ENCODE assay signal across 11 mouse cellular contexts in the genomic region with DNA sequence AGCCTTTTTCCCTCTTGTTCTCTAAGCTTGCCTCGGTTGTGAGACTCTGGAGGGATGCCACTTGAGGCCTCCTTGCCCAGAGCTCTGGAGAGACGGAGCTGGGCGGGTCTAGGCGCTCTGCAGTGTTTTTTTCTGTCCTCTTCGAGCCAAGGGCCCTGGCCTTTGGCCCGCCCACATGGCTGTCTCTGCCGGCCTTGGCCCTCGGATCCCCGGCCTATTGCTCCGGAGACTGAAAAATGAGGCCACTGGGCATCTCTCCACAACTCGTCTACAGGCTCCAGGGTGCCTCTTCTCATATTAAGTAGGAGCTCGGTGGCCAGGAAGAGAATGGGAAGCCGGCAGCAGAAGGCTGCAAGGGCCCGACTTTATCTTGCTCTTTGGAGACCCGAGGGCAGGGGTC. TPM values are rescaled to one million over a fixed set of nuclear protein-coding genes. Genes with fewer than 3 reads are reported as not detected.
DNase-seq lines count a peak whose midpoint lies in the region; ATAC-seq lines count a peak whose summit lies in the region.
"Had no signal": no experiment of that assay in that cellular context is flagged by ENCODE, and none has a peak within 500 bp of the region (broad histone marks: within the 10 kb centered on the region; RNA-seq: fewer than 3 reads in every experiment).

No protein-coding gene starts in this region.

- H3K9me3 ChIP-seq in intestine, embryonic 15.5 days = no peaks in the 10 kb centered on the region
- no peaks in the 10 kb centered on the region for H3K9me3 ChIP-seq in stomach, embryonic 16.5 days (replicated peaks; ENCODE audit: control insufficient read depth, low read length)
- H3K9me3 ChIP-seq in forebrain, embryonic 15.5 days = no peaks in the 10 kb centered on the region
- H3K9me3 ChIP-seq: midbrain, embryonic 12.5 days had no signal

- peaks cover 48% of the 10 kb centered on the region for H3K4me1 ChIP-seq in intestine, embryonic 15.5 days (replicated peaks)
- peaks cover 15% of the 10 kb centered on the region; the same call in 1 of the 2 replicates for H3K4me1 ChIP-seq in stomach, embryonic 16.5 days (ENCODE audit: control insufficient read depth, insufficient read depth, low read length)
- H3K4me1 ChIP-seq in forebrain, embryonic 15.5 days = 0 out of 2 replicates have a peak, but pooled peaks cover 6% of the 10 kb centered on the region

- H3K4me3 ChIP-seq in intestine, embryonic 15.5 days (replicated peaks) = peak overlapping the region; percentile 17
- peak overlapping the region; percentile 21 for H3K4me3 ChIP-seq in stomach, embryonic 16.5 days (replicated peaks; ENCODE audit: low read length)
- H3K4me3 ChIP-seq in forebrain, embryonic 15.5 days = no peak overlapping the region
- H3K4me3 ChIP-seq: midbrain, embryonic 12.5 days had no signal

- peak overlapping the region; percentile 31; the same call in 1 of the 2 replicates for H3K9ac ChIP-seq in intestine, embryonic 15.5 days
- peak overlapping the region; percentile 50 for H3K9ac ChIP-seq in stomach, embryonic 16.5 days (ENCODE audit: low read length)
- no peak overlapping the region for H3K9ac ChIP-seq in forebrain, embryonic 15.5 days (replicated peaks)
- H3K9ac ChIP-seq: midbrain, embryonic 12.5 days had no signal

- no peaks in the 10 kb centered on the region for H3K36me3 ChIP-seq in intestine, embryonic 15.5 days
- no peaks in the 10 kb centered on the region for H3K36me3 ChIP-seq in stomach, embryonic 16.5 days (ENCODE audit: control insufficient read depth, insufficient read depth, low read length)
- H3K36me3 ChIP-seq in forebrain, embryonic 15.5 days = no peaks in the 10 kb centered on the region
- H3K36me3 ChIP-seq: midbrain, embryonic 12.5 days had no signal

- H3K4me2 ChIP-seq in intestine, embryonic 15.5 days (replicated peaks) = peak overlapping the region; percentile 81
- peak overlapping the region; percentile 87 for H3K4me2 ChIP-seq in stomach, embryonic 16.5 days (ENCODE audit: low read depth, low read length)
- H3K4me2 ChIP-seq in forebrain, embryonic 15.5 days (replicated peaks) = no peak overlapping the region
- H3K4me2 ChIP-seq: midbrain, embryonic 12.5 days had no signal

- 18% methylated on average over 15 of the region's 15 CpGs for WGBS in intestine, embryonic 15.5 days
- 13% methylated on average over 15 of the region's 15 CpGs for WGBS in stomach, embryonic 16.5 days
- 0% methylated on average over 15 of the region's 15 CpGs for WGBS in forebrain, embryonic 15.5 days

- peaks cover 51% of the 10 kb centered on the region for H3K27me3 ChIP-seq in intestine, embryonic 15.5 days (replicated peaks)
- peaks cover 52% of the 10 kb centered on the region for H3K27me3 ChIP-seq in stomach, embryonic 16.5 days (ENCODE audit: control insufficient read depth, insufficient read depth, low read length)
- peaks cover 97% of the 10 kb centered on the region for H3K27me3 ChIP-seq in forebrain, embryonic 15.5 days

- no peak for ATAC-seq in intestine, embryonic 15.5 days
- ATAC-seq in stomach, embryonic 16.5 days (ENCODE audit: insufficient read depth, low FRiP score) = no peak
- ATAC-seq in forebrain, embryonic 15.5 days (replicated peaks) = no peak
- no peak for ATAC-seq in erythroblast, adult 5-6 weeks (replicated peaks; ENCODE audit: low FRiP score, poor library complexity, severe bottlenecking)

- peak; percentile 56 for DNase-seq in testis, postnatal 14 days (ENCODE audit: low spot score)
- DNase-seq in testis, postnatal 10 days (ENCODE audit: low spot score) = no peak
- peak; percentile 45 for DNase-seq in layer of hippocampus, adult 9-11 months
- no peak for DNase-seq in thymus, postnatal 36 days

- H3K27ac ChIP-seq in intestine, embryonic 15.5 days = peak overlapping the region; percentile 63
- H3K27ac ChIP-seq in stomach, embryonic 16.5 days (ENCODE audit: low read length) = peak overlapping the region; percentile 89
- H3K27ac ChIP-seq in forebrain, embryonic 15.5 days (replicated peaks) = no peak overlapping the region
- H3K27ac ChIP-seq: midbrain, embryonic 12.5 days had no signal

RNA-seq across cellular contexts. Expression of gene Hoxb5, which starts 1.3 kb away (rescaled TPM):
- polyA plus RNA-seq in intestine, embryonic 15.5 days (2015; fragmentation: Nextera tagmentation; extraction: Ambion mirVana) = 27.2 and 31.3 TPM in 2 replicates
- polyA plus RNA-seq in stomach, embryonic 16.5 days (2015; fragmentation: Nextera tagmentation; extraction: Ambion mirVana) = 13.8 TPM in 2 replicates
- not detected in 2 replicates for polyA plus RNA-seq in forebrain, embryonic 15.5 days (2015; fragmentation: Nextera tagmentation; extraction: Ambion mirVana)
- not detected in 2 replicates for total RNA-seq in erythroblast, adult 5-6 weeks (2015; ENCODE audit: low replicate concordance)
- not detected in 2 replicates for total RNA-seq in erythroblast, adult 5-6 weeks (2017; ENCODE audit: low replicate concordance)
- total RNA-seq: left cerebral cortex, adult 18-20 months had no signal
- polyA plus RNA-seq: midbrain, embryonic 12.5 days had no signal

RNA-seq across cellular contexts. Expression of gene Hoxb6, which starts 9.6 kb away (rescaled TPM):
- 14.4 and 16.1 TPM in 2 replicates for polyA plus RNA-seq in intestine, embryonic 15.5 days (2015; fragmentation: Nextera tagmentation; extraction: Ambion mirVana)
- 5.6 and 8.3 TPM in 2 replicates for polyA plus RNA-seq in stomach, embryonic 16.5 days (2015; fragmentation: Nextera tagmentation; extraction: Ambion mirVana)
- not detected in 2 replicates for polyA plus RNA-seq in forebrain, embryonic 15.5 days (2015; fragmentation: Nextera tagmentation; extraction: Ambion mirVana)
- not detected in 2 replicates for total RNA-seq in erythroblast, adult 5-6 weeks (2015; ENCODE audit: low replicate concordance)
- total RNA-seq in erythroblast, adult 5-6 weeks (2017; ENCODE audit: low replicate concordance) = not detected in 2 replicates
- total RNA-seq: left cerebral cortex, adult 18-20 months had no signal
- polyA plus RNA-seq: midbrain, embryonic 12.5 days had no signal

RNA-seq across cellular contexts. Expression of gene Hoxb7, which starts 15.4 kb away (rescaled TPM):
- 10.7 and 12.4 TPM in 2 replicates for polyA plus RNA-seq in intestine, embryonic 15.5 days (2015; fragmentation: Nextera tagmentation; extraction: Ambion mirVana)
- 6.3 and 8.3 TPM in 2 replicates for polyA plus RNA-seq in stomach, embryonic 16.5 days (2015; fragmentation: Nextera tagmentation; extraction: Ambion mirVana)
- polyA plus RNA-seq in forebrain, embryonic 15.5 days (2015; fragmentation: Nextera tagmentation; extraction: Ambion mirVana) = not detected in 2 replicates
- not detected in 2 replicates for total RNA-seq in erythroblast, adult 5-6 weeks (2015; ENCODE audit: low replicate concordance)
- not detected in 2 replicates for total RNA-seq in erythroblast, adult 5-6 weeks (2017; ENCODE audit: low replicate concordance)
- total RNA-seq: left cerebral cortex, adult 18-20 months had no signal
- polyA plus RNA-seq: cerebellum, adult 2 months; midbrain, embryonic 12.5 days had no signal

RNA-seq across cellular contexts. Expression of gene Hoxb4, which starts 16.2 kb away (rescaled TPM):
- 2.8 and 3.2 TPM in 2 replicates for polyA plus RNA-seq in intestine, embryonic 15.5 days (2015; fragmentation: Nextera tagmentation; extraction: Ambion mirVana)
- 2.2 and 2.7 TPM in 2 replicates for polyA plus RNA-seq in stomach, embryonic 16.5 days (2015; fragmentation: Nextera tagmentation; extraction: Ambion mirVana)
- polyA plus RNA-seq in forebrain, embryonic 15.5 days (2015; fragmentation: Nextera tagmentation; extraction: Ambion mirVana) = not detected in 2 replicates
- total RNA-seq in erythroblast, adult 5-6 weeks (2015; ENCODE audit: low replicate concordance) = 0.63 TPM in 1 of 2 replicates, not detected in the other
- total RNA-seq in erythroblast, adult 5-6 weeks (2017; ENCODE audit: low replicate concordance) = 0.56 and 0.77 TPM in 2 replicates
- total RNA-seq: left cerebral cortex, adult 18-20 months had no signal
- polyA plus RNA-seq: midbrain, embryonic 12.5 days had no signal

RNA-seq across cellular contexts. Expression of gene Hoxb8, which starts 20.1 kb away (rescaled TPM):
- polyA plus RNA-seq in intestine, embryonic 15.5 days (2015; fragmentation: Nextera tagmentation; extraction: Ambion mirVana) = 1.1 and 1.5 TPM in 2 replicates
- 0.44 and 1.5 TPM in 2 replicates for polyA plus RNA-seq in stomach, embryonic 16.5 days (2015; fragmentation: Nextera tagmentation; extraction: Ambion mirVana)
- polyA plus RNA-seq in forebrain, embryonic 15.5 days (2015; fragmentation: Nextera tagmentation; extraction: Ambion mirVana) = not detected in 2 replicates
- total RNA-seq in erythroblast, adult 5-6 weeks (2015; ENCODE audit: low replicate concordance) = not detected in 2 replicates
- total RNA-seq in erythroblast, adult 5-6 weeks (2017; ENCODE audit: low replicate concordance) = not detected in 2 replicates
- total RNA-seq: left cerebral cortex, adult 18-20 months had no signal
- polyA plus RNA-seq: midbrain, embryonic 12.5 days had no signal

Comparison
In these comparisons a context has a peak if more than half of its experiments do, and no peak if none do; other contexts are left out.
1. DNase-seq: peak in testis, postnatal 14 days (single experiment) and layer of hippocampus, adult 9-11 months (single experiment); none in testis, postnatal 10 days (single experiment) and thymus, postnatal 36 days (0 of 2).
2. RNA of gene Hoxb5, which starts 1.3 kb away (polyA plus RNA-seq): 27.2 to 31.3 TPM in intestine, embryonic 15.5 days and 13.8 TPM in stomach, embryonic 16.5 days; not detected in forebrain, embryonic 15.5 days; every median in the first group is over 10 times any median in the second.